Mouse (Mus musculus): ENCODE data around the gene Rere. TPM values are rescaled to one million over a fixed set of nuclear protein-coding genes. Genes with fewer than 3 reads are reported as not detected.

Gene Rere
- polyA plus RNA-seq, 2 experiments = 4.8 to 5.1 TPM

DNA sequence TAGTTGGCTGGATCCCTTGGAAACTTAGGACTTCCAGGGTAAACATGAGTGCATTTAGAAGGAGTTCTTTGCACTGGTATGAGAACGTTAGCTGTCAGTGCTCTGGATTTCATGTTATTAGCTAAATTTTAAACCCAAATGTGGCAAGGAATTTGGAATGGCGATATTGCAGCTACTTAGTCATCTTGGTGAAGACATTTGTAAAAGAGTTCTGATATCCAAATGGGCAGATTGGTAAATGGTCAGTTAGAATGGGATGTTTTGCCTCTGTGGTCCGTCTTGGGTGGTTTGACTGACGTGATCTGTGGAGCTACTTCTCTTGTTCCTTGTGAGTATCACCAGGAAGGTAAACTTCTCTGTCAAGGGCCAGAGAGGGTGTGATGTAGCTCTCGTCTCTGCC is 132.8 kb downstream of the Rere start:
- no peak overlapping the region for H3K9ac ChIP-seq (replicated peaks)
- H3K36me3 ChIP-seq (replicated peaks; ENCODE audit: control insufficient read depth, insufficient read depth, low read depth) = no peaks in the 10 kb centered on the region
- H3K4me1 ChIP-seq (replicated peaks; ENCODE audit: control insufficient read depth in 2 of 2, insufficient read depth in 2 of 2, low read length in 1 of 2) = peaks cover 0 to 4% of the 10 kb centered on the region in 2 experiments; a peak in 2 of 4 replicates
- no peak overlapping the region for H3K27ac ChIP-seq
- DNase-seq (ENCODE audit: low read depth in 3 of 3, low spot score in 3 of 3) = no peak
- no peak overlapping the region for H3K4me3 ChIP-seq (ENCODE audit: insufficient read depth in 1 of 2, low read depth in 2 of 2, low read length in 2 of 2)
- no peak for ATAC-seq (ENCODE audit: insufficient read depth)
- no peak for TF ChIP-seq CTCF (IDR thresholded peaks at IDR 0.05; ENCODE audit: low read depth)
- TF ChIP-seq EP300 (IDR thresholded peaks at IDR 0.05; ENCODE audit: low read depth) = no peak
- WGBS (ENCODE audit: insufficient replicate concordance) = 59% methylated on average over 5 of the region's 5 CpGs
- H3K27me3 ChIP-seq (ENCODE audit: control insufficient read depth, insufficient read depth, low read length) = no peaks in the 10 kb centered on the region
- no peaks in the 10 kb centered on the region for H3K9me3 ChIP-seq (ENCODE audit: control insufficient read depth, low read length)
- peak overlapping the region; percentile 11; the same call in 1 of the 2 replicates for H3K4me2 ChIP-seq (ENCODE audit: low read depth)

- no peaks in the 10 kb centered on the region for H3K9me3 ChIP-seq (ENCODE audit: control insufficient read depth, low read length)
- no peak overlapping the region for H3K27ac ChIP-seq
- H3K4me1 ChIP-seq (replicated peaks; ENCODE audit: control insufficient read depth in 2 of 2, insufficient read depth in 2 of 2, low read length in 1 of 2) = peaks cover 0 to 4% of the 10 kb centered on the region in 2 experiments; a peak in 2 of 4 replicates
- 66% methylated on average over 1 of the region's 1 CpGs for WGBS (ENCODE audit: insufficient replicate concordance)
- H3K36me3 ChIP-seq (replicated peaks; ENCODE audit: control insufficient read depth, insufficient read depth, low read depth) = no peaks in the 10 kb centered on the region
- 0 out of 2 replicates have a peak, but pooled peaks have one; percentile 21 for ATAC-seq (ENCODE audit: insufficient read depth)
- no peaks in the 10 kb centered on the region for H3K27me3 ChIP-seq (ENCODE audit: control insufficient read depth, insufficient read depth, low read length)
- no peak overlapping the region for H3K9ac ChIP-seq (replicated peaks)
- no peak overlapping the region for H3K4me3 ChIP-seq (ENCODE audit: insufficient read depth in 1 of 2, low read depth in 2 of 2, low read length in 2 of 2)
- TF ChIP-seq CTCF (IDR thresholded peaks at IDR 0.05; ENCODE audit: low read depth) = no peak
- no peak for TF ChIP-seq EP300 (IDR thresholded peaks at IDR 0.05; ENCODE audit: low read depth)
- DNase-seq (ENCODE audit: low read depth in 3 of 3, low spot score in 3 of 3) = no peak
- H3K4me2 ChIP-seq (ENCODE audit: low read depth) = peak overlapping the region; percentile 36
Observed at GRCm38 (mm10) chr4:150414759-150415158, 133.3 kb downstream of the Rere start.

- H3K36me3 ChIP-seq (replicated peaks; ENCODE audit: control insufficient read depth, insufficient read depth, low read depth) = no peaks in the 10 kb centered on the region
- H3K27me3 ChIP-seq (ENCODE audit: control insufficient read depth, insufficient read depth, low read length) = no peaks in the 10 kb centered on the region
- 73% methylated on average over 10 of the region's 10 CpGs for WGBS (ENCODE audit: insufficient replicate concordance)
- H3K9me3 ChIP-seq (ENCODE audit: control insufficient read depth, low read length) = no peaks in the 10 kb centered on the region
- no peak for ATAC-seq (ENCODE audit: insufficient read depth)
- peak overlapping the region; percentile 36 for H3K4me2 ChIP-seq (ENCODE audit: low read depth)
- TF ChIP-seq CTCF (IDR thresholded peaks at IDR 0.05; ENCODE audit: low read depth) (no peak), EP300 (IDR thresholded peaks at IDR 0.05; ENCODE audit: low read depth) (no peak)
- no peak overlapping the region for H3K9ac ChIP-seq (replicated peaks)
- H3K4me3 ChIP-seq (ENCODE audit: insufficient read depth in 1 of 2, low read depth in 2 of 2, low read length in 2 of 2) = no peak overlapping the region
- no peak overlapping the region for H3K27ac ChIP-seq
- H3K4me1 ChIP-seq (replicated peaks; ENCODE audit: control insufficient read depth in 2 of 2, insufficient read depth in 2 of 2, low read length in 1 of 2) = peaks cover 0 to 4% of the 10 kb centered on the region in 2 experiments; a peak in 2 of 4 replicates
- DNase-seq (ENCODE audit: low read depth in 3 of 3, low spot score in 3 of 3) = no peak
Observed at GRCm38 (mm10) chr4:150415227-150415969, 134.0 kb downstream of the Rere start.

DNA sequence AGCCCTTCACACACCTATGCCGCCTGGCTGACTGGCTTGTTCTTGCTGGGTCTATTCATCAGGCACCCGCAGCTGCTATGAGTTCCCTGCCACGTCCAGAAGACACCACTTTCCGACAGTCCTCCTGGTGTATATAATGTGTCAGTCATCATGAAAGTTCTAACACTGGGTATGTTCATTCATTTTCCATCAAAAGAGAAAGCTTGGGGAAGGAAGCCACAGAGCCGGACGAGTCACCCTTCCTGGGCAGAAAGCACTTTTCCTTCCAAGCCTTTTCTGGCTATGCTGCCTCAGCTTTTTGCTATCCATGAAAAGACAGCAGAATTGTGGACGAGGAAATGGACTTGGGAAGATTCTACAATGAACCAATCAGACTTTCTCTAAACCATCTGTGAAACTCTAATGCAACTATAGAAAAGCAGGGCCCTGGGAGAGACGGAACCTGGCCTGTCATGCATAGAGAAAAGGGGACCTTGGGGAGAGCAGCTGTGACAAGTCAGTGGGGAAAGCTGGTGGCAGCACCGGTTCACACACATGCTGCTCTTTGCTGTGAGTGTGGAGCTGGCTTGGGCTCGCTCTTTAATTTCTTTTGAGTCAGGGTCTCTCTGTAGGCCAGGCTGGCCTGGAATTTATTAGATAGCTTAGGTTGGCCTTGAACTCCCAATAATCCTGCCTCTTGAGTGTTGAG is 139.3 kb downstream of the Rere start:
- DNase-seq (ENCODE audit: low read depth in 3 of 3, low spot score in 3 of 3) = no peak

More for the DNA sequence above, 139.3 kb downstream of the Rere start:
- no peaks in the 10 kb centered on the region for H3K27me3 ChIP-seq (ENCODE audit: control insufficient read depth, insufficient read depth, low read length)
- H3K4me2 ChIP-seq (ENCODE audit: low read depth) = no peak overlapping the region
- peaks cover 0 to 3% of the 10 kb centered on the region in 2 experiments; a peak in 2 of 4 replicates for H3K4me1 ChIP-seq (replicated peaks; ENCODE audit: control insufficient read depth in 2 of 2, insufficient read depth in 2 of 2, low read length in 1 of 2)
- no peak overlapping the region for H3K4me3 ChIP-seq (ENCODE audit: insufficient read depth in 1 of 2, low read depth in 2 of 2, low read length in 2 of 2)
- no peaks in the 10 kb centered on the region for H3K9me3 ChIP-seq (ENCODE audit: control insufficient read depth, low read length)
- H3K9ac ChIP-seq (replicated peaks) = no peak overlapping the region
- no peak for TF ChIP-seq EP300 (IDR thresholded peaks at IDR 0.05; ENCODE audit: low read depth)
- WGBS (ENCODE audit: insufficient replicate concordance) = 76% methylated on average over 10 of the region's 10 CpGs
- peaks cover 2% of the 10 kb centered on the region for H3K36me3 ChIP-seq (replicated peaks; ENCODE audit: control insufficient read depth, insufficient read depth, low read depth)
- H3K27ac ChIP-seq = no peak overlapping the region
- ATAC-seq (ENCODE audit: insufficient read depth) = no peak

Data from liver, embryonic 14.5 days (tissue).